Mouse (Mus musculus) CD4-positive, CD25-positive, alpha-beta regulatory T cell, adult 4 months (primary cell): ENCODE measurements around the gene Acer3. TPM values are rescaled to one million over a fixed set of nuclear protein-coding genes. Genes with fewer than 3 reads are reported as not detected.

ENCODE experiments used
- ATAC-seq: one replicate; pipeline ENCODE4 v1.8.0; 2017
- polyA plus RNA-seq, 2 experiments: library from polyadenylated mRNA; unstranded; fragments of 100-300 nt; shearing (Covaris generic); gene quantifications; one replicate each; pipeline ENCODE4 v1.2.1; 2017

The Acer3 gene
- 10 to 100 TPM in 1 of 2 experiments, 1 to 10 TPM in 1; 9.3 to 17.1 TPM for polyA plus RNA-seq

- ATAC-seq: no peak
Measured at GRCm38 (mm10) chr7:98321083-98321482, at the start of gene Acer3. Acer3 (minus strand) TSS chr7:98321208.

GRCm38 (mm10) chr7:98369762-98370369, 48.9 kb upstream of the Acer3 start:
- no peak for ATAC-seq

- ATAC-seq: no peak
Measured at GRCm38 (mm10) chr7:98361662-98362061, 40.7 kb upstream of the Acer3 start.

- peak; percentile 41 for ATAC-seq
Measured at GRCm38 (mm10) chr7:98361063-98361652, 40.1 kb upstream of the Acer3 start, which contains the start of gene Tsku. Tsku (minus strand) TSS chr7:98361328.

- no peak for ATAC-seq
Measured at GRCm38 (mm10) chr7:98360621-98360990, 39.6 kb upstream of the Acer3 start.

- peak; percentile 41 for ATAC-seq
Measured at GRCm38 (mm10) chr7:98359951-98360620, 39.1 kb upstream of the Acer3 start.

GRCm38 (mm10) chr7:98358016-98358415, 37.0 kb upstream of the Acer3 start:
- no peak for ATAC-seq

GRCm38 (mm10) chr7:98357324-98357723, 36.3 kb upstream of the Acer3 start:
- no peak for ATAC-seq

- no peak for ATAC-seq
Measured at GRCm38 (mm10) chr7:98354921-98355310, 33.9 kb upstream of the Acer3 start.

- no peak for ATAC-seq
Measured at GRCm38 (mm10) chr7:98354160-98354920, 33.3 kb upstream of the Acer3 start.

GRCm38 (mm10) chr7:98353616-98354015, 32.6 kb upstream of the Acer3 start:
- no peak for ATAC-seq

- no peak for ATAC-seq
Measured at GRCm38 (mm10) chr7:98351523-98351922, 30.5 kb upstream of the Acer3 start.

GRCm38 (mm10) chr7:98349821-98350220, 28.8 kb upstream of the Acer3 start:
- ATAC-seq: no peak

- ATAC-seq: peak; percentile 72
Measured at GRCm38 (mm10) chr7:98349096-98349495, 28.1 kb upstream of the Acer3 start.

GRCm38 (mm10) chr7:98348043-98348442, 27.0 kb upstream of the Acer3 start:
- ATAC-seq: peak; percentile 76

GRCm38 (mm10) chr7:98347471-98347870, 26.5 kb upstream of the Acer3 start:
- ATAC-seq: no peak

- no peak for ATAC-seq
Measured at GRCm38 (mm10) chr7:98345036-98345435, 24.0 kb upstream of the Acer3 start.

GRCm38 (mm10) chr7:98344361-98344760, 23.4 kb upstream of the Acer3 start:
- no peak for ATAC-seq

- ATAC-seq: no peak
Measured at GRCm38 (mm10) chr7:98342249-98342648, 21.2 kb upstream of the Acer3 start.

- peak; percentile 98 for ATAC-seq
Measured at GRCm38 (mm10) chr7:98341475-98341874, 20.5 kb upstream of the Acer3 start.

- no peak for ATAC-seq
Measured at GRCm38 (mm10) chr7:98340343-98340742, 19.3 kb upstream of the Acer3 start.

- ATAC-seq: no peak
Measured at GRCm38 (mm10) chr7:98333987-98334386, 13.0 kb upstream of the Acer3 start.

- no peak for ATAC-seq
Measured at GRCm38 (mm10) chr7:98333507-98333906, 12.5 kb upstream of the Acer3 start.
